Mouse (Mus musculus) forebrain, embryonic 16.5 days (tissue): ENCODE results near the gene Akr1c12. TPM values are rescaled to one million over a fixed set of nuclear protein-coding genes. Genes with fewer than 3 reads are reported as not detected.
"Not testable (repeated sequence)": the region's sequence is repeated elsewhere in the genome, so short reads cannot be mapped to it uniquely, and the experiment has no call there.

ENCODE experiments used
- ATAC-seq: fragments of 200-750 bp; cut with Nextera tagmentation; 2 replicates; pipeline ENCODE4 v1.8.0; 2017; ENCODE audit warnings: mild to moderate bottlenecking, moderate library complexity
- H3K27ac ChIP-seq: fragments of 300-500 bp; sonication (generic); 2 replicates; pipeline ENCODE4 v1.5.1; 2014; ENCODE audit warnings: low read length, control low read depth
- H3K27me3 ChIP-seq: fragments of 300-500 bp; sonication (generic); replicated peaks from 2 replicates; pipeline ENCODE4 v1.6.1; 2014; ENCODE audit warnings: low read length; ENCODE audit not compliant: control insufficient read depth, insufficient read depth
- H3K36me3 ChIP-seq: fragments of 300-500 bp; sonication (generic); 2 replicates; pipeline ENCODE4 v1.6.1; 2014; ENCODE audit not compliant: control insufficient read depth, insufficient read depth
- H3K4me1 ChIP-seq: fragments of 300-500 bp; sonication (generic); replicated peaks from 2 replicates; pipeline ENCODE4 v1.6.1; 2014; ENCODE audit warnings: low read length; ENCODE audit not compliant: control insufficient read depth, insufficient read depth
- H3K4me2 ChIP-seq: fragments of 300-500 bp; sonication (generic); 2 replicates; pipeline ENCODE4 v1.6.1; 2014; ENCODE audit warnings: mild to moderate bottlenecking, low read length, control low read depth
- H3K4me3 ChIP-seq: fragments of 300-500 bp; sonication (generic); replicated peaks from 2 replicates; pipeline ENCODE4 v1.5.1; 2014; ENCODE audit warnings: mild to moderate bottlenecking, low read length, control low read depth
- H3K9ac ChIP-seq: fragments of 300-500 bp; sonication (generic); replicated peaks from 2 replicates; pipeline ENCODE4 v1.6.1; 2014; ENCODE audit warnings: low read depth, low read length, control low read depth
- H3K9me3 ChIP-seq: fragments of 300-500 bp; sonication (generic); 2 replicates; pipeline ENCODE4 v1.6.1; 2016; ENCODE audit warnings: low read length; ENCODE audit not compliant: control insufficient read depth
- WGBS: fragments of 180-500 bp; shearing (Covaris S2); extraction: QIAGEN DNeasy Blood & Tissue Kit; methylation state at CpG from one replicate; pipeline ENCODE4 v1.1.7; 2014; 5-methylcytosine and 5-hydroxymethylcytosine counted together
- polyA plus RNA-seq: library from polyadenylated mRNA; unstranded; fragments of >200 nt; fragmentation: Nextera tagmentation; extraction: Ambion mirVana; gene quantifications from 2 replicates; pipeline ENCODE4 v1.2.1, GENCODE M21; 2015

The Akr1c12 gene
- polyA plus RNA-seq: 0.21 TPM in 1 of 2 replicates, not detected in the other

GRCm38 (mm10) chr13:4279284-4279683 lies at the start of gene Akr1c12:
Akr1c12 (minus strand) TSS chr13:4279433.
- no peak within 1 kb of the TSS for H3K4me3 ChIP-seq
- no peaks in the 10 kb centered on the region for H3K27me3 ChIP-seq
- no peaks in the 10 kb centered on the region for H3K36me3 ChIP-seq
- H3K4me2 ChIP-seq: no peak within 1 kb of the TSS
- H3K4me1 ChIP-seq: no peaks in the 10 kb centered on the region
- 86% methylated on average over 4 of the region's 4 CpGs for WGBS
- no peak within 1 kb of the TSS for H3K27ac ChIP-seq
- no peak within 1 kb of the TSS for H3K9ac ChIP-seq
- no peak for ATAC-seq
- no peaks in the 10 kb centered on the region for H3K9me3 ChIP-seq

GRCm38 (mm10) chr13:4318773-4319172 lies 39.5 kb upstream of the Akr1c12 start:
- ATAC-seq: no peak
- H3K27me3 ChIP-seq: no peaks in the 10 kb centered on the region
- no peaks in the 10 kb centered on the region for H3K9me3 ChIP-seq
- H3K4me2 ChIP-seq: no peak overlapping the region
- H3K4me3 ChIP-seq: no peak overlapping the region
- 86% methylated on average over 2 of the region's 2 CpGs for whole genome bisulfite sequencing
- H3K36me3 ChIP-seq: no peaks in the 10 kb centered on the region
- H3K4me1 ChIP-seq: no peaks in the 10 kb centered on the region
- H3K9ac ChIP-seq: no peak overlapping the region
- no peak overlapping the region for H3K27ac ChIP-seq

- Histone ChIP-seq H3K9ac (no peak overlapping the region), H3K9me3 (no peaks in the 10 kb centered on the region), H3K4me1 (no peaks in the 10 kb centered on the region), H3K27ac (no peak overlapping the region), H3K27me3 (no peaks in the 10 kb centered on the region), H3K4me2 (no peak overlapping the region), H3K4me3 (no peak overlapping the region), H3K36me3 (no peaks in the 10 kb centered on the region)
- 87% methylated on average over 2 of the region's 2 CpGs for WGBS
- no peak for ATAC-seq
Observed at GRCm38 (mm10) chr13:4313907-4314306, 34.7 kb upstream of the Akr1c12 start.

GRCm38 (mm10) chr13:4304861-4305565 lies 25.8 kb upstream of the Akr1c12 start:
- no peak for ATAC-seq
- H3K36me3 ChIP-seq: no peaks in the 10 kb centered on the region
- H3K4me3 ChIP-seq: no peak overlapping the region
- no peak overlapping the region for H3K4me2 ChIP-seq
- no peaks in the 10 kb centered on the region for H3K4me1 ChIP-seq
- no peaks in the 10 kb centered on the region for H3K9me3 ChIP-seq
- 37% methylated on average over 2 of the region's 2 CpGs for WGBS
- no peak overlapping the region for H3K27ac ChIP-seq
- no peak overlapping the region for H3K9ac ChIP-seq
- no peaks in the 10 kb centered on the region for H3K27me3 ChIP-seq

GRCm38 (mm10) chr13:4296991-4297390 lies 17.8 kb upstream of the Akr1c12 start:
- ATAC-seq: no peak

GRCm38 (mm10) chr13:4281471-4282412 lies 2.5 kb upstream of the Akr1c12 start:
- no peak overlapping the region for H3K27ac ChIP-seq
- no peaks in the 10 kb centered on the region for H3K27me3 ChIP-seq
- H3K4me1 ChIP-seq: no peaks in the 10 kb centered on the region
- no peaks in the 10 kb centered on the region for H3K36me3 ChIP-seq
- 31% methylated on average over 7 of the region's 7 CpGs for WGBS
- no peak overlapping the region for H3K4me2 ChIP-seq
- H3K9me3 ChIP-seq: no peaks in the 10 kb centered on the region
- H3K9ac ChIP-seq: no peak overlapping the region
- peak; percentile 50 for ATAC-seq
- no peak overlapping the region for H3K4me3 ChIP-seq

More at GRCm38 (mm10) chr13:4296991-4297390, 17.8 kb upstream of the Akr1c12 start:
- H3K9me3 ChIP-seq: no peaks in the 10 kb centered on the region
- H3K9ac ChIP-seq: no peak overlapping the region
- 96% methylated on average over 4 of the region's 4 CpGs for WGBS
- H3K27me3 ChIP-seq: no peaks in the 10 kb centered on the region
- H3K27ac ChIP-seq: no peak overlapping the region
- H3K36me3 ChIP-seq: no peaks in the 10 kb centered on the region
- no peak overlapping the region for H3K4me3 ChIP-seq
- no peaks in the 10 kb centered on the region for H3K4me1 ChIP-seq
- no peak overlapping the region for H3K4me2 ChIP-seq

GRCm38 (mm10) chr13:4277526-4277925 lies 1.7 kb downstream of the Akr1c12 start:
- Histone ChIP-seq H3K4me2 (no peak overlapping the region), H3K9me3 (no peaks in the 10 kb centered on the region), H3K36me3 (no peaks in the 10 kb centered on the region), H3K9ac (no peak overlapping the region), H3K27me3 (no peaks in the 10 kb centered on the region), H3K4me1 (no peaks in the 10 kb centered on the region), H3K27ac (no peak overlapping the region), H3K4me3 (no peak overlapping the region)
- ATAC-seq: no peak
- WGBS: 84% methylated on average over 2 of the region's 2 CpGs

- Histone ChIP-seq H3K4me3 (no peak overlapping the region), H3K4me2 (no peak overlapping the region), H3K9ac (no peak overlapping the region), H3K27ac (no peak overlapping the region), H3K27me3 (no peaks in the 10 kb centered on the region), H3K4me1 (no peaks in the 10 kb centered on the region), H3K36me3 (no peaks in the 10 kb centered on the region), H3K9me3 (no peaks in the 10 kb centered on the region)
- no peak for ATAC-seq
Observed at GRCm38 (mm10) chr13:4270860-4271259, 8.4 kb downstream of the Akr1c12 start.

- H3K36me3 ChIP-seq, H3K27me3 ChIP-seq, ATAC-seq, H3K9ac ChIP-seq, H3K4me1 ChIP-seq, H3K9me3 ChIP-seq, H3K27ac ChIP-seq, H3K4me3 ChIP-seq, H3K4me2 ChIP-seq: not testable (repeated sequence)
- 87% methylated on average over 2 of the region's 2 CpGs for WGBS
Observed at GRCm38 (mm10) chr13:4265455-4265854, 13.8 kb downstream of the Akr1c12 start.
